Mouse (Mus musculus) limb, embryonic 13.5 days (tissue): ENCODE measurements around the gene Gm6583. TPM values are rescaled to one million over a fixed set of nuclear protein-coding genes. Genes with fewer than 3 reads are reported as not detected.
A peak's percentile ranks its signal among the peaks of the same experiment; 100 is the strongest.

Experiments
- ATAC-seq: fragments of 200-750 bp; cut with Nextera tagmentation; 2 replicates; pipeline ENCODE4 v1.8.0; 2017; ENCODE audit warnings: low read depth, moderate number of reproducible peaks, moderate TSS enrichment; ENCODE audit not compliant: low FRiP score
- H3K27ac ChIP-seq: fragments of 300-500 bp; sonication (generic); 2 replicates; pipeline ENCODE4 v1.5.1; 2015; ENCODE audit warnings: inconsistent platforms, mild to moderate bottlenecking, moderate library complexity
- H3K27me3 ChIP-seq: fragments of 300-500 bp; sonication (generic); 2 replicates; pipeline ENCODE4 v1.6.1; 2015; ENCODE audit warnings: mild to moderate bottlenecking, inconsistent platforms
- H3K36me3 ChIP-seq: fragments of 300-500 bp; sonication (generic); 2 replicates; pipeline ENCODE4 v1.6.1; 2015; ENCODE audit warnings: inconsistent platforms, mild to moderate bottlenecking, moderate library complexity
- H3K4me1 ChIP-seq: fragments of 300-500 bp; sonication (generic); 2 replicates; pipeline ENCODE4 v1.6.1; 2015; ENCODE audit warnings: inconsistent platforms
- H3K4me2 ChIP-seq: fragments of 300-500 bp; sonication (generic); replicated peaks from 2 replicates; pipeline ENCODE4 v1.6.1; 2015; ENCODE audit warnings: inconsistent platforms, mild to moderate bottlenecking, moderate library complexity
- H3K4me3 ChIP-seq: fragments of 300-500 bp; sonication (generic); 2 replicates; pipeline ENCODE4 v1.5.1; 2015; ENCODE audit warnings: moderate library complexity, mild to moderate bottlenecking, inconsistent platforms
- H3K9ac ChIP-seq: fragments of 300-500 bp; sonication (generic); 2 replicates; pipeline ENCODE4 v1.6.1; 2015; ENCODE audit warnings: mild to moderate bottlenecking, inconsistent platforms
- H3K9me3 ChIP-seq: fragments of 300-500 bp; sonication (generic); 2 replicates; pipeline ENCODE4 v1.6.1; 2016; ENCODE audit warnings: inconsistent platforms
- WGBS: fragments of 180-500 bp; shearing (Covaris S2); methylation state at CpG from one replicate; pipeline ENCODE4 v1.1.7; 2015; 5-methylcytosine and 5-hydroxymethylcytosine counted together
- polyA plus RNA-seq: library from polyadenylated mRNA; unstranded; fragments of >200 nt; fragmentation: Nextera tagmentation; extraction: Ambion mirVana; gene quantifications from 2 replicates; pipeline ENCODE4 v1.2.1, GENCODE M21; 2015

The Gm6583 gene
- polyA plus RNA-seq, 1 experiment from 2014 or later: 0.18 TPM

- Histone ChIP-seq H3K9me3 (no peaks in the 10 kb centered on the region), H3K27me3 (no peaks in the 10 kb centered on the region), H3K4me3 (peak within 1 kb of the TSS; percentile 97), H3K4me2 (peak within 1 kb of the TSS; percentile 84), H3K36me3 (peaks cover 40% of the 10 kb centered on the region), H3K4me1 (peaks cover 37% of the 10 kb centered on the region), H3K27ac (no peak within 1 kb of the TSS), H3K9ac (peak within 1 kb of the TSS; percentile 86)
- peak; percentile 71 for ATAC-seq
- WGBS: 3% methylated on average over 50 of the region's 64 CpGs
These were observed 13.2 kb downstream of the Gm6583 start, which contains the start of the genes Srrd and Hps4 for GRCm38 (mm10) chr5:112342463-112343204. Srrd (minus strand) TSS chr5:112343040. Hps4 (plus strand) TSS chr5:112343083.

- no peak overlapping the region for H3K4me3 ChIP-seq
- WGBS: 57% methylated on average over 7 of the region's 7 CpGs
- H3K4me2 ChIP-seq: no peak overlapping the region
- H3K9ac ChIP-seq: no peak overlapping the region
- peaks cover 58% of the 10 kb centered on the region for H3K36me3 ChIP-seq
- H3K9me3 ChIP-seq: no peaks in the 10 kb centered on the region
- peaks cover 21% of the 10 kb centered on the region for H3K4me1 ChIP-seq
- no peak for ATAC-seq
- H3K27ac ChIP-seq: no peak overlapping the region
- no peaks in the 10 kb centered on the region for H3K27me3 ChIP-seq
These were observed 16.6 kb downstream of the Gm6583 start for GRCm38 (mm10) chr5:112339215-112339614.

GRCm38 (mm10) chr5:112337004-112337403 is 18.8 kb downstream of the Gm6583 start:
- no peak overlapping the region for H3K27ac ChIP-seq
- H3K9me3 ChIP-seq: no peaks in the 10 kb centered on the region
- no peaks in the 10 kb centered on the region for H3K27me3 ChIP-seq
- no peak overlapping the region for H3K4me2 ChIP-seq
- H3K4me3 ChIP-seq: no peak overlapping the region
- ATAC-seq: no peak
- peaks cover 80% of the 10 kb centered on the region for H3K36me3 ChIP-seq
- no peak overlapping the region for H3K9ac ChIP-seq
- peaks cover 7% of the 10 kb centered on the region for H3K4me1 ChIP-seq
- whole genome bisulfite sequencing: 94% methylated on average over 22 of the region's 22 CpGs

GRCm38 (mm10) chr5:112335473-112335872 is 20.4 kb downstream of the Gm6583 start:
- Histone ChIP-seq H3K27ac (no peak overlapping the region), H3K4me1 (no peaks in the 10 kb centered on the region), H3K27me3 (no peaks in the 10 kb centered on the region), H3K9ac (no peak overlapping the region), H3K4me2 (no peak overlapping the region), H3K9me3 (no peaks in the 10 kb centered on the region), H3K36me3 (peaks cover 95% of the 10 kb centered on the region), H3K4me3 (no peak overlapping the region)
- WGBS: 14% methylated on average over 2 of the region's 2 CpGs
- ATAC-seq: no peak

GRCm38 (mm10) chr5:112329805-112330564 is 25.8 kb downstream of the Gm6583 start:
- Histone ChIP-seq H3K36me3 (peaks cover 76% of the 10 kb centered on the region), H3K27ac (no peak overlapping the region), H3K9me3 (no peaks in the 10 kb centered on the region), H3K4me1 (peaks cover 20% of the 10 kb centered on the region), H3K27me3 (no peaks in the 10 kb centered on the region), H3K9ac (no peak overlapping the region), H3K4me2 (no peak overlapping the region), H3K4me3 (no peak overlapping the region)
- ATAC-seq: no peak
- WGBS: 91% methylated on average over 14 of the region's 14 CpGs

- Histone ChIP-seq H3K9me3 (no peaks in the 10 kb centered on the region), H3K36me3 (peaks cover 55% of the 10 kb centered on the region), H3K27me3 (no peaks in the 10 kb centered on the region), H3K4me2 (peak overlapping the region; percentile 83; the same call in 1 of the 2 replicates), H3K27ac (no peak overlapping the region), H3K4me1 (peaks cover 26% of the 10 kb centered on the region), H3K9ac (no peak overlapping the region), H3K4me3 (0 out of 2 replicates have a peak overlapping the region, but pooled peaks have one; percentile 95)
- no peak for ATAC-seq
- whole genome bisulfite sequencing: 92% methylated on average over 15 of the region's 15 CpGs
These were observed 28.0 kb downstream of the Gm6583 start for GRCm38 (mm10) chr5:112327854-112328253.

GRCm38 (mm10) chr5:112326446-112327009 is 29.3 kb downstream of the Gm6583 start:
- WGBS: under 1% methylated on average over 32 of the region's 33 CpGs
- H3K27ac ChIP-seq: no peak overlapping the region
- peak; percentile 51 for ATAC-seq
- peak overlapping the region; percentile 82 for H3K9ac ChIP-seq
- peaks cover 26% of the 10 kb centered on the region for H3K4me1 ChIP-seq
- peak overlapping the region; percentile 83 for H3K4me2 ChIP-seq
- H3K4me3 ChIP-seq: peak overlapping the region; percentile 95
- no peaks in the 10 kb centered on the region for H3K27me3 ChIP-seq
- no peaks in the 10 kb centered on the region for H3K9me3 ChIP-seq
- H3K36me3 ChIP-seq: peaks cover 41% of the 10 kb centered on the region

- peak; percentile 90 for ATAC-seq
- Histone ChIP-seq H3K4me3 (peak within 1 kb of the TSS; percentile 95), H3K36me3 (peaks cover 34% of the 10 kb centered on the region), H3K4me1 (peaks cover 26% of the 10 kb centered on the region), H3K4me2 (peak within 1 kb of the TSS; percentile 83), H3K27ac (peak within 1 kb of the TSS; percentile 39; the same call in 1 of the 2 replicates), H3K9me3 (no peaks in the 10 kb centered on the region), H3K9ac (peak within 1 kb of the TSS; percentile 82), H3K27me3 (no peaks in the 10 kb centered on the region)
- 8% methylated on average over 48 of the region's 48 CpGs for WGBS
These were observed 30.0 kb downstream of the Gm6583 start, which contains the start of gene Tfip11 for GRCm38 (mm10) chr5:112325546-112326445. Tfip11 (plus strand) TSS chr5:112326358.

GRCm38 (mm10) chr5:112324637-112325545 is 30.9 kb downstream of the Gm6583 start:
- Histone ChIP-seq H3K4me2 (peak overlapping the region; percentile 83), H3K4me1 (peaks cover 26% of the 10 kb centered on the region), H3K27ac (no peak overlapping the region; the same call in 1 of the 2 replicates), H3K36me3 (peaks cover 25% of the 10 kb centered on the region), H3K9me3 (no peaks in the 10 kb centered on the region), H3K9ac (no peak overlapping the region), H3K27me3 (no peaks in the 10 kb centered on the region), H3K4me3 (peak overlapping the region; percentile 95)
- 23% methylated on average over 24 of the region's 24 CpGs for WGBS
- peak; percentile 48; the same call in 1 of the 2 replicates for ATAC-seq

- WGBS: 86% methylated on average over 6 of the region's 6 CpGs
- no peak for ATAC-seq
- no peaks in the 10 kb centered on the region for H3K27me3 ChIP-seq
- H3K4me1 ChIP-seq: peaks cover 26% of the 10 kb centered on the region
- H3K9ac ChIP-seq: no peak overlapping the region
- H3K36me3 ChIP-seq: peaks cover 9% of the 10 kb centered on the region
- no peak overlapping the region for H3K4me2 ChIP-seq
- H3K4me3 ChIP-seq: no peak overlapping the region
- H3K9me3 ChIP-seq: no peaks in the 10 kb centered on the region
- no peak overlapping the region for H3K27ac ChIP-seq
These were observed 32.6 kb downstream of the Gm6583 start for GRCm38 (mm10) chr5:112323246-112323645.
